Mouse (Mus musculus) brain, embryonic 14.5 days (tissue): Measurements from ENCODE around the gene Pom121l2.

ENCODE experiments used
- CTCF ChIP-seq: fragments of 200-500 bp; IDR thresholded peaks from 2 replicates; pipeline ENCODE4 v1.5.1; 2012; ENCODE audit warnings: inconsistent platforms, mild to moderate bottlenecking, moderate library complexity, borderline replicate concordance; ENCODE audit not compliant: insufficient read depth, insufficient read length; ENCODE audit errors: extremely low read depth
- POLR2A ChIP-seq: fragments of 200-500 bp; IDR thresholded peaks from 2 replicates; pipeline ENCODE4 v1.6.1; 2012; ENCODE audit warnings: mild to moderate bottlenecking, inconsistent platforms, borderline replicate concordance; ENCODE audit not compliant: poor library complexity, insufficient read depth, insufficient read length, severe bottlenecking; ENCODE audit errors: extremely low read depth

DNA sequence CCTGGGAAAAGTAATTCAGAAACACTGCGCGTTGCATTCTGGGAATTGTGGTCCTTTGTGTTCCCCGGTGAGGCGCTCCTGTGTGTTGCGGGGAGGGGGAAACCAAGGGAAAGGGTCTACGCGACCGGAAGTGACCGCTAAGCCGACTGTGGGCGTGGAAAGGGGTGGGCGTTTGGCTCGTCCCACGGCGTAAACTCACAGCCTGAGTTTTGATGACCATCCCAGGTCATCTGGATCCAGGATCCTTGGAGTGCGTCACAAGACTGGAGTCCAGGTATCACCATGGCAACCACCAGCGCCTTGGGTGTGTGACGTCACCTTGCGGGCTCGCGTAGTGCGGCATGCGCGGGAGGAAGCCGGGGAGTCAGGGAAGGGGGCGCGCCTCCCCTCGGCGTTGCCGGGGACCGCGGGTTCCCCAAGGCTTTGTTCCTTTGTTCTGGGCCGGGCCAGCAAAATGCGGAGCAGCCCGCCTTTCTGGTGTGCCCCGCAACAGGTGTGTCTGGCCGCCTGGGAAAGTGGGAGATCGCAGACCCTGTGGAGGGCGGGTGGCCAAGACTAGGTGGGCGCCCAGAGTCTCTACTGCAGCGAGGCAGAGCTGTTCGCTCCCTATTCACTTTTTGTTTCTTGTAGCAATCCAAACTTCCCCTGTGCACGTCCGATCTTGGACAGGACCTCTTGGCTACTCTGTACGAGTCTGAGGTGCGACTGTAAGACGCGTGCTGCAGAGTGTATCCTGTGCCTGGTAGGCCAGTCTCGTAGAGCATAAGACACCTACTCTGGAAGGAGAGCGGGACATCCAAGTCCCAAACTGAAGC, 35.9 kb upstream of the Pom121l2 start, which contains the start of gene Zfp184:
- TF ChIP-seq CTCF (peak; percentile 14; the same call in 1 of the 2 replicates), POLR2A (peak; percentile 25; the same call in 1 of the 2 replicates)
